Mouse (Mus musculus) gastrocnemius, postnatal 14 days (tissue): ENCODE data around the gene Cib1. TPM values are rescaled to one million over a fixed set of nuclear protein-coding genes. Genes with fewer than 3 reads are reported as not detected.
A peak's percentile ranks its signal among the peaks of the same experiment; 100 is the strongest.

ENCODE experiments used
- DNase-seq: peaks from one replicate; pipeline ENCODE4 v3.0.0; 2021; ENCODE audit warnings: mixed read lengths
- intact Hi-C: fragments of 180-260 bp; cut with DNase I; formaldehyde crosslinking; loops from one replicate; pipeline ENCODE4 v1.15.1; 2025; ENCODE audit warnings: low total_unique reads
- total RNA-seq, 2 experiments: library from RNA; stranded (reverse); gene quantifications; 2 replicates each; pipeline ENCODE4 v1.2.3; 2021

The Cib1 gene
- total RNA-seq, 2 experiments from 2014 or later, result 9.4 to 11.3 TPM

DNA sequence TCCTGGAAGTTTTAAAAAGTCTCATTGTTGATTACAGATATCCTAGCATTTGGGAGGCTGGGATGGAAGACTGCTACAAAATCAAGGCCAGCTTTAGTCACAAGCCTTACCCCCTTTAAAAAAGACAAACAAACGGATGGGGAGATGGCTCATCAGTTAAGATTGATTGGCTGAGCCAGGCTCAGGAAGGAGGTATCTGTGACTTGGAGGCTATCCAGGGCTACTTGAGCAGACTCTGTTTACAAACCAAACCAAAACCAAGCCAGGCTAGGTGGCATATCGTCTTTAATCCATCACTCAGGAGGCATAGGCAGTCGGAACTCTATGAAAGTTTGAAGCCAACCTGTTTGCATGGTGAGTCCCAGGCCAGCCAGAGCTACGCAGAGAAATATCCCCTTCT lies 9.0 kb upstream of the Cib1 start:
- no peak for DNase-seq
- intact Hi-C loops, result no loop called here

DNA sequence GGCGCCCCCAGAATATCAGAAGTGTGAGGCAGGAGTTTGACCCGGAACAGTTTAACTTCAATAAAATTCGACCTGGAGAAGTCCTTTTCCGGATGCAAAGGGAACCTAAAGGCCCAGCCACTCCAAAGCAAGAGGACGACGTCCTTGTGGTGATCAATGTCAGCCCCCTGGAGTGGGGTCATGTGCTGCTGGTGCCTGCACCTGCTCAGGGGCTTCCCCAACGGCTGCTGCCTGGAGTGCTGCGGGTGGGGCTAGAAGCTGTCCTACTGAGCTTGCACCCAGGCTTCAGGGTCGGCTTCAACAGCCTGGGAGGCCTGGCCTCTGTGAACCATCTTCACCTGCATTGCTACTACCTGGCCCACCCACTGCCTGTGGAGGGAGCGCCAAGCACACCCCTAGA lies 5.9 kb upstream of the Cib1 start:
- no peak for DNase-seq
- intact Hi-C loops, result no loop called here

GRCm38 (mm10) chr7:80233799-80234198 lies 1.2 kb upstream of the Cib1 start:
- intact Hi-C loops, result no loop called here
- DNase-seq, result no peak

DNA sequence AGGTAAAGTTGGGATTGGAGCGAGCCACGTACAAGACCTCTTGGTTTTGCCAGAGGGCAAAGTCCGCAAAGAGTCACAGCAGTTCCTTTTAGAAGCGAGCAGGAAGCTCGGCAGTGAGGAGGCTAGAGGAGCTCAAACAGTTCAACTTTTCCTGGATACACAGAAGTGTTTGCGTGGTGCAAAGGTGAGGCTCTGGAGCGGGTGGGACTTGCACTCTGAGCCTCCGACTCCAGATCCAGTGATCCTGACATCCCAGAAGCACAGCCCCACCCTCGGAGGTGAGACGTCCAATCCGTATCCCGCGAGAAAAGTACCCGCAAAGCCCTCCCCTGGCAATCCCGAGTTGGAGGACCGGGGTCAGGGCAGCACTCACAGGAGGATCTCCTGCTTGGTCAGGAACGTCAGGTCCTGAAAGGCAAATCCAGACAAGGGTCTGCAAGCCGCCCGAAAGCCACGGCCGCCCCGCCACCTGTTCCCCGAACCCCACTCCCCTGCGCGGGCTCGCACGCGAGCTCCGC lies 583 bp downstream of the Cib1 start:
- intact Hi-C loops, result no loop called here
- no peak for DNase-seq

DNA sequence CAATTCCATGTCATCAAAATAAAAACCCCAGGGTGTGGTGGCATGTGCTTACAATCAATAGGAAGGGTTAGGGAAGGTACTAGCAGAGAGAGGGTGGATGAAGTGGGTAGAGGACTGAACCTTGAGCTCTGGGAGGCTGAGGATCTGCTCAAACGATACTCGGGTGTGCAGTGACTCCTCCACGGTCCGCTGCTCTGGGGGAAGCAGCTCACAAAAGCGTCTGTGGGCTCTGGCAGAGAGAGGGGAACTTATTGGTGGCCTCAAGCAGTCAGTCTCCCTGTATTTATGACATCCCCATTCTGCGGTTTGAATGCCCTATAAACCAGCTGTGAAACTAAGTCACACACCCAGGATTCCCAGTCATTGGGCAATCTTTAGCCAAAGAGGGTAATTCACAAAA lies 2.4 kb downstream of the Cib1 start:
- DNase-seq, result no peak
- intact Hi-C loops, result no loop called here

DNA sequence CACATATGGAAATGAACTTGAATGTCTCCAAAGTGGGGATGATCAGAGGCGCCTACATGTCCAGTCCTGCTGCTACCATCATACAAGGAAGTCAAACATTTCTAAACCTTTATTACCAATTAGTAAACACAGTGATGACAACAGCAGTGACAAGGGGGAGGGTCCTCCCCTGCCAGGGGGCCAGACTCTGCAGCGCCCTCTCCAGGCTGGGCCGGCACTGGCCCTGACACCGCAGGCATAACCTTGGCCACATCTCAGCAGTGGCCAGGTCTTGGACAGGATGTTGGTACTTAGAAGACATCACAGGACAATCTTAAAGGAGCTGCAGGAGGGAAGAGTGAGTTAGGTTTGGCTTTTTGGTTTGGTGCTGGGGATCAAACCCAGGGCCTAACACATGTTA lies 5.5 kb downstream of the Cib1 start:
- no peak for DNase-seq
- intact Hi-C loops, result loop anchor here (10.0 kb wide), 1 partner anchor 202 kb away; the partner anchor contains the start of gene Zfp710

- intact Hi-C loops, result loop anchor here (10.0 kb wide), 1 partner anchor 196 kb away; the partner anchor contains the start of gene Zfp710
- DNase-seq, result no peak
Observed at GRCm38 (mm10) chr7:80221179-80221750, 11.3 kb downstream of the Cib1 start.

DNA sequence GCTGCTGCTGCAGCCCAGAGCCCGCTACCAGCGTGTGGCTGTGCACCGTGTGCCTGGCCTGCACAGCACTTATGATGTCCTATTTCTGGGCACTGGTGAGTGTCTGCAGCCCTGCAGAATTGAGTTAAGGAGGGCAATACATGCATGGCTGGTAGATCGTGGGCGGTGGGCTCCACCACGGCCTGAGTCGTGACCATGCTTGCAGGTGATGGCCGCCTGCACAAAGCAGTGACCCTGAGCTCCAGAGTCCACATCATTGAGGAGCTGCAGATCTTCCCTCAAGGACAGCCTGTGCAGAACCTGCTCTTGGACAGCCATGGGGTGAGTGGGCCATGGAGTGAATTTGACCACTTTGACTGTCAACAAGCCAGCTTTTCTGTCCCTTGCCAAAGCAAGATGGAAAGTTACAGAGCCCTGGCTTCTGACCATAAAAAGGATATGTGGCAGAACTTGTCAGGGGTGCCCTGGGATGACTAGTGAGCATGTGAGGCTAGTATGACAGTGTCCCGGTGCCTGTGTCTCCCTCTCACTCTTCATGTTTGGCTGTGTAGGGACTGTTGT lies 12.3 kb downstream of the Cib1 start:
- intact Hi-C loops, result loop anchor here (10.0 kb wide), 1 partner anchor 196 kb away; the partner anchor contains the start of gene Zfp710

GRCm38 (mm10) chr7:80218666-80219065 lies 13.9 kb downstream of the Cib1 start:
- intact Hi-C loops, result no loop called here
- DNase-seq, result no peak

More for the DNA sequence above, 12.3 kb downstream of the Cib1 start:
- no peak for DNase-seq

DNA sequence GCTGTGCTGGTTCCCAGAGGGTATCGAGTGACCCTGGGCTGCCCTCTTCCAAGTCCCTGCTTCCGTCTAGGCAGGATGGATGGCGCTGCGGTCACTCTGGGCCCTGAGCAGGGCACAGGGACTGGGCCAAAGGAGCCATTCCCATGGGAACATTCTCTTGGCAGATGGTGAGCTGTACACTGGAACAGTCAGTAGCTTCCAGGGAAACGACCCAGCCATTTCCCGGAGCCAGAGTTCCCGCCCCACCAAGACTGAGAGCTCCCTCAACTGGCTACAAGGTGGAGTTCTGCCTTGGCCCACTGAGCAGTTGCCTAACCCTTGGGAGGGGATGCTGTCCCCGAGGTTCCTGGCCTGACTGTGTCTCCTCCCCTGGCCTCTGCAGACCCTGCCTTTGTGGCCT lies 16.0 kb downstream of the Cib1 start:
- DNase-seq, result peak; percentile 57
- intact Hi-C loops, result loop anchor here (2.0 kb wide), 1 partner anchor 78 kb away; no protein-coding TSS in a partner anchor

- intact Hi-C loops, result no loop called here
- DNase-seq, result peak; percentile 68
Observed at GRCm38 (mm10) chr7:80215398-80215797, 17.2 kb downstream of the Cib1 start.

DNA sequence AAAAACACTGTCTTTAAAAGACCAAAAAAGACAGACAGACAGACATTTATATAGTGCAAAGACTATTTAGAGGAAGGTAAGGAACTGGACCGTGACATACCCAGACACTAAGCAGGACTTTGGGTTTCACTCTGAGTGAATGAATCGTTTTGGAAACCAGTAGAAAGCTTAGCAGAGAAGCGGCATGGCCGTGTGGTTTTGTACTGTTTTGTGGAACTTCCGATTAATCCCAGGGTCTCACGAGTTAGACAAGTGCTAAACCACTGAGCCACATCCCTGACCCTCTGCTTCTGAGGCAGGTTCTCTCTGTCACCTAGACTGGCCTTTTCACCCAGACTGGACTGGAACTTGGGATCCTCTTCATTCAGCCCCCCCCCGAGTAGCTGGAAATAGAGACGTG lies 18.2 kb downstream of the Cib1 start:
- DNase-seq, result no peak
- intact Hi-C loops, result no loop called here

GRCm38 (mm10) chr7:80213604-80214003 lies 19.0 kb downstream of the Cib1 start:
- DNase-seq, result no peak
- intact Hi-C loops, result no loop called here

GRCm38 (mm10) chr7:80210982-80211381 lies 21.6 kb downstream of the Cib1 start:
- DNase-seq, result no peak
- intact Hi-C loops, result no loop called here

DNA sequence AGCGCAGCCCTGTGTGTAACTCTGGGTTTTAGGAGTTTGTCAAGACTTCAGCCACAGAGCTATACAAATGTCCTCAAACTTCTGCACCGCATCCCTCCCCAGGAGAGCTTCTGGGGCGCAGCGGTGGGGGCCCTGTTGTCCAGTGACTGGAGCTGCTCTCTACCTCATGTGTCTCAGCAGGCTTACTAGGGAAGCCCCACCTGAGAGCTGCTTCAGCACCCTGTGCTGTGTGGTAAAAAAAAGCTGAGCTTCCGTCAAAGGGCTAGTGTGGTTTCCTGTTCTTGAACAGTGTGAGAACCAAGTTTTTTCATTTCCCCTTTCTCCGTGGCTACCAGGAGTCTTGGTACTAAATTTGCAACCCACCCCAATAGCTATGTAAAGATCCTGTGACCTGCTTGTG lies 22.9 kb downstream of the Cib1 start:
- DNase-seq, result no peak
- intact Hi-C loops, result no loop called here

GRCm38 (mm10) chr7:80208738-80209430 lies 23.7 kb downstream of the Cib1 start:
- intact Hi-C loops, result no loop called here
- DNase-seq, result no peak

DNA sequence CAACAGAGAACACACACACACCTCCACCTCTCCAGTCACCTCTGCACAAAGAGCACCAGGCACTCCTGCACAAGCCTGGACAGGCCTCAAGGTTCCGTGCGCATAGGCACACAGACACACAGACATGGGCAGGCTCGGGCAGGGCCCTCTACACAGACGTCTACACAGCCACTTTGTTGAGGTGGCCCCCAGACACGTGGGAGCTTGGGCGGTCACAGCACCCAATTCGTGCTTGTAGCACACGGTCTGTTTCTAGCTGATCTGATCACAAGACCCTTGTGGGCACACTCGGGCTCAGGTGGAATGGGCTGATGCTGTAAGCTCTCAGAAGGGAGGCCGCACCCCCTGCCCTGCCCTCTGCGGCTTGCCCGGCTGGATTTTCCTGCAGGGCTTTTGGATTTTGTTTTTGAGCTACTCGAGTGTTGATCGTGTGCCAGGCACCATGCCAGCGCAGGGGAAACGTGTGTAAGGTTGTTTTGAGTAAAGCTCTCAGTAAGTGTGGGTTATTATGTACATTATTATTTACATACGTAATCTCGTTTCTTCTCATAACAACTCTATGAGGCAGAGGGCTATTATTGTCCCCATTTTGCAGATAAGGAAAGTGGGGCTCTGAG lies 24.5 kb downstream of the Cib1 start:
- intact Hi-C loops, result no loop called here
- DNase-seq, result no peak

DNA sequence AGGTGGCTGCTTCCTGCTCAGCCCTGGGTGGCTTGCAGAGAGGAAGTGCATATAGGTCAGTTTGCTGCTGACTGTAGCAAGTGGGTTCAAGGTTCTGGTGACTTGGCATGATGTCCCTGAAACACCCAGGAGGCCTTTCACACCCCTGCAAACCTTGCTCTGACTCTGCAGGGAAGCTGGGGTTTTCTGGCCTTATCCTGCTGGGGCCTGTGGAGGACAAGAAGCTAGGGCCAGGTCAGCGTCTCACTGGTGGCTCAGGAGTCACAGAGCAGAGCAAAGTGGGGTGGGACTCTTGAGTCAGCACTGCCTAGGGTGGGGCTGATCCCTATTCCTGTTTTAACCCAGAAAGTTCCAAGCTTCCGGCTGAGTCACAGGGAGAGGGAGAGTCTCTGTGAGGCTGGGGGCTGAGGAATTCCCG lies 25.3 kb downstream of the Cib1 start:
- intact Hi-C loops, result no loop called here
- no peak for DNase-seq

- intact Hi-C loops, result no loop called here
- no peak for DNase-seq
Observed at GRCm38 (mm10) chr7:80205705-80206589, 26.7 kb downstream of the Cib1 start.
